Mouse (Mus musculus): ENCODE data around the gene Elac2.

DNA sequence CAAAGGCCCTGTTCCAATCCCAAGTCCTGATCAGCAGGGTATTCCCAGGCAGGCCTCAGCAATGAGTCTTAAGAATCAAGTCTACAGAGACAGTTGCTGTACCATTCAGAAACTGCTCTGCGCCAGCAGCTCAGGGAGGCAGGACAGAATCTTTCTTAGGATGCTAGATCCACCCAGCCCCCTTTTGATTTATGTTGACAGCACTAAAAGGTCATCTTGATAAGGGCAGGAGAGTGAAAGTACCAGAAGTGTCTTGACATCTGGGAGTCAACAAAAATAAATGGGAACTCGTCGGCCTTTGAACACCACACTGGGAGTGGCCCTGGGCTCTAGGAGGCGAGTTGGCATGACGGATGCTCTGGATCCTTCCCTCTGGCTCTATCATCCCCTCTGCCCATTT is 24.8 kb downstream of the Elac2 start:
- TF ChIP-seq CTCF (IDR thresholded peaks at IDR 0.05; ENCODE audit: extremely low read depth, insufficient read length, insufficient replicate concordance, low read depth, low read length) = no peak
- no peak for TF ChIP-seq POLR2A (IDR thresholded peaks at IDR 0.05; ENCODE audit: low read depth, low read length)

Measured in small intestine, adult 2 months (tissue).